Mouse (Mus musculus) heart, embryonic 14.5 days (tissue): ENCODE data around the gene Spr. TPM values are rescaled to one million over a fixed set of nuclear protein-coding genes. Genes with fewer than 3 reads are reported as not detected.

ENCODE experiments used
- ATAC-seq: fragments of 200-750 bp; cut with Nextera tagmentation; 2 replicates; pipeline ENCODE4 v1.8.0; 2017; ENCODE audit warnings: low read depth, moderate TSS enrichment; ENCODE audit not compliant: insufficient number of reproducible peaks, insufficient read depth, low FRiP score
- H3K27ac ChIP-seq, 2 experiments: fragments of 200-500 bp in 1 of 2; fragments of 300-500 bp in 1 of 2; sonication (generic) in 1 of 2; replicated peaks in 1 of 2; 2 replicates each; pipeline ENCODE4 v1.5.1; 2012 to 2014; ENCODE audit warnings: low read depth in 2 of 2, low read length in 2 of 2, control low read depth in 1 of 2, mild to moderate bottlenecking in 1 of 2, mixed read lengths in 1 of 2; ENCODE audit not compliant: control insufficient read depth in 1 of 2, insufficient read depth in 1 of 2
- H3K27me3 ChIP-seq: fragments of 300-500 bp; sonication (generic); 2 replicates; pipeline ENCODE4 v1.6.1; 2014; ENCODE audit warnings: mild to moderate bottlenecking, low read length, control low read depth; ENCODE audit not compliant: control insufficient read depth, insufficient read depth
- H3K36me3 ChIP-seq: fragments of 300-500 bp; sonication (generic); 2 replicates; pipeline ENCODE4 v1.6.1; 2014; ENCODE audit warnings: mild to moderate bottlenecking, control low read depth, low read length, mixed read lengths; ENCODE audit not compliant: control insufficient read depth, insufficient read depth
- H3K4me1 ChIP-seq, 2 experiments: fragments of 200-500 bp in 1 of 2; fragments of 300-500 bp in 1 of 2; sonication (generic) in 1 of 2; 2 replicates each; pipeline ENCODE4 v1.6.1; 2012 to 2014; ENCODE audit warnings: low read length in 2 of 2, control low read depth in 1 of 2, mixed read lengths in 1 of 2; ENCODE audit not compliant: control insufficient read depth in 2 of 2, insufficient read depth in 2 of 2
- H3K4me2 ChIP-seq: fragments of 300-500 bp; sonication (generic); 2 replicates; pipeline ENCODE4 v1.6.1; 2014; ENCODE audit warnings: mild to moderate bottlenecking, low read length
- H3K4me3 ChIP-seq, 2 experiments: fragments of 200-500 bp in 1 of 2; fragments of 300-500 bp in 1 of 2; sonication (generic) in 1 of 2; 2 replicates each; pipeline ENCODE4 v1.5.1; 2012 to 2014; ENCODE audit warnings: low read length in 2 of 2, mild to moderate bottlenecking in 2 of 2, control low read depth in 1 of 2, low read depth in 1 of 2, moderate library complexity in 1 of 2; ENCODE audit not compliant: control insufficient read depth in 1 of 2, insufficient read depth in 1 of 2
- H3K9ac ChIP-seq: fragments of 300-500 bp; sonication (generic); 2 replicates; pipeline ENCODE4 v1.6.1; 2014; ENCODE audit warnings: mild to moderate bottlenecking, low read length
- H3K9me3 ChIP-seq: fragments of 300-500 bp; sonication (generic); 2 replicates; pipeline ENCODE4 v1.6.1; 2016; ENCODE audit warnings: low read length, control low read depth; ENCODE audit not compliant: control insufficient read depth
- WGBS: fragments of 180-500 bp; shearing (Covaris S2); extraction: QIAGEN DNeasy Blood & Tissue Kit; methylation state at CpG from one replicate; pipeline ENCODE4 v1.1.7; 2014; 5-methylcytosine and 5-hydroxymethylcytosine counted together
- polyA plus RNA-seq: library from polyadenylated mRNA; unstranded; fragments of >200 nt; fragmentation: Nextera tagmentation; extraction: Ambion mirVana; gene quantifications from 2 replicates; pipeline ENCODE4 v1.2.1, GENCODE M21; 2014

Gene Spr
- 55.2 and 83.6 TPM in 2 replicates for polyA plus RNA-seq

DNA sequence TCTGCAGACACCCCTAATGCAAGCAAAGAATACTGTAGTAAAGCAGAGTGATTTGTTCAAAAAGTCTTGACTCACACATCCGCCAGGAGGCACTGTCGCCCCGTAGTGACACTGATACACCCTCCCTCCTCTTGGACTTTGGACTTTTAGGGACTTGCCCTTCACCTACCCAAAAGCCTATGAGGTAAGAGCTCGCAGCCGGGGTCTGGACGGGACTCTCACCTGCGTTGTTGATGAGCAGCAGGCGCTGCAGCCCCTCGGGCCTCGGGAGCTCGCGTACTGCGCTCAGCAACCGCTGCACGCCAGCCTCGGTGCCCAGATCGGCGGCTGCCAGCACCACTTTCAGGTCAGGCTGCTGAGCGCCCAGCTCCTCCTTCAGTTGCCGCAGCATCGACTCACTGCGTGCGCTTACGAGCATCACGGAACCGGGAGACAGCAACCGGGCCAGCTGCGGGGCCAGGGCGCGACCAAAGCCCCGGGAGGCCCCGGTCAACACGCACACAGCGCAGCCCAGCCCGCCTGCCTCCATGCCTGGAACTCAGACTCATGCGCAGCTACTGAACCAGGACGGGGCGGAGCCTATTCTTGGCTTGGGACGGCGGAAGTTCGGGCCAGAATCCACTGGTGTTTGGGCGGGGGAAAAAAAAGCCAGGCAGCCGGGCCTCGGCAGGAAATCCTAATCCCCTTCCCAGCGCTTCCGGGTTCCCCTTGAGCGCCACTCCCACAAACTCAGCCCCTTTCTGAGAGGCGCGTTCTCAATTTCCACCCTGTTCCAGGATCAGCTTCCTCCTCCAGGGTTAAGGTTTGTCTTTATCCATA is at the start of gene Spr:
Gene Spr (minus strand): TSS at position 550 of the 819 bp plus-strand sequence.
- H3K36me3 ChIP-seq: peaks cover 20% of the 10 kb centered on the region
- peak within 1 kb of the TSS; percentile 93 for H3K9ac ChIP-seq
- H3K9me3 ChIP-seq: no peaks in the 10 kb centered on the region
- WGBS: under 1% methylated on average over 49 of the region's 49 CpGs
- no peaks in the 10 kb centered on the region for H3K27me3 ChIP-seq
- peak; percentile 89 for ATAC-seq
- H3K27ac ChIP-seq: peak within 1 kb of the TSS; percentile 71 to 94
- peaks cover 5% of the 10 kb centered on the region in 2 experiments for H3K4me1 ChIP-seq
- H3K4me2 ChIP-seq: peak within 1 kb of the TSS; percentile 66
- H3K4me3 ChIP-seq: peak within 1 kb of the TSS; percentile 67 to 92

DNA sequence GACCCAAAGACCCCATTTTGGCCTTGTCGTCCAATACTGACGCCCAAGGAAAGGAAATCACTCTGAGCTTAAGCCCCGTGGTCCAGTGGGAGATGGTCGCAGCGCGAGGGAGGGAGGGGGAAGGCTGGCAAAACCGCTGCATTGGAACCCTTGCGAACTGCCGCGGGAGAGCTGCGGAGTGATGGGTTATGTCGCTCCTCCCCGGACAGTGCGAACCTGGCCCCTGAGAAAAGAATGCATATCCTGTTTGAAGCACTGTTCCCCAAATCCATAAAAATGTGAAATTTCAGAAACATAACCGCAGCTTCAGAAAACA is 49.1 kb upstream of the Spr start:
- Histone ChIP-seq H3K4me1 (peaks cover 5 to 19% of the 10 kb centered on the region in 2 experiments; a peak in 3 of 4 replicates), H3K4me2 (no peak overlapping the region), H3K27ac (no peak overlapping the region), H3K27me3 (peaks cover 80% of the 10 kb centered on the region), H3K36me3 (no peaks in the 10 kb centered on the region), H3K9ac (no peak overlapping the region), H3K9me3 (no peaks in the 10 kb centered on the region), H3K4me3 (no peak overlapping the region)
- 0% methylated on average over 15 of the region's 15 CpGs for WGBS
- no peak for ATAC-seq

DNA sequence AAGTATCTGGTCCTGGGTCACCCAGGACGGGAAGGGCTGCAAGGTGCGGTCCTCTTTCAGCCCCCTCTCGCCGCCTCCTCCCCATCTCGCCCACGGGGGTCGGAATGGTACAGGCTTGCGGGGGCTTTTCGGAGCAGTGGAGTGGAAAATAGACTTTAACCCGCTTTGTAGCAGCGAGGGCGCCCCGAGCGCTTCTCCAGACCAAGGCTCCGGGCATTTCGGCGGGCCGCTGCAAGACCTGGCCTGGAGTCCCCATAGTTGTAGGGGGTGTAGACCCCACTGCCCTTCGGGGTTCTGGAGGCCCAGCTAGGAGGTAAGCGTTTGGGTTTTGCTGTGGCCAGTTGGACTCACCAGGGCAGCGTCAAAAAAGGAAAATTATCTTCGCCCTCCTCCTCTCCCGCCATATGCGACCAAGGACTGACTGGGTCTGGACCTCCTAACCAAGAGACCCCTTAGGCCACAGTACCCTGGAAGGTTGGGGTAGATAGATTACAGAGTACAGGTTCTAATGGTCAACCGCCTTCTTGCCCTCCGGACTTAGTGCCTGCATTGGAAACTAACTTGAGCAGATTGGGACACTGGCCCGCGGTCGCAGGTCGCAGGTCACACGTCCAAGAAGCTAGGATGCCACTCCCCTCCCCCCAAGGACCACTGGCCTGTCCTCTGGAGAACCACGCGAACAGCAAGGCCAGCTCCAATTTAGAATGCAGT is 48.6 kb upstream of the Spr start:
- no peak for ATAC-seq
- H3K4me1 ChIP-seq: peaks cover 5 to 19% of the 10 kb centered on the region in 2 experiments; a peak in 3 of 4 replicates
- WGBS: 2% methylated on average over 33 of the region's 33 CpGs

DNA sequence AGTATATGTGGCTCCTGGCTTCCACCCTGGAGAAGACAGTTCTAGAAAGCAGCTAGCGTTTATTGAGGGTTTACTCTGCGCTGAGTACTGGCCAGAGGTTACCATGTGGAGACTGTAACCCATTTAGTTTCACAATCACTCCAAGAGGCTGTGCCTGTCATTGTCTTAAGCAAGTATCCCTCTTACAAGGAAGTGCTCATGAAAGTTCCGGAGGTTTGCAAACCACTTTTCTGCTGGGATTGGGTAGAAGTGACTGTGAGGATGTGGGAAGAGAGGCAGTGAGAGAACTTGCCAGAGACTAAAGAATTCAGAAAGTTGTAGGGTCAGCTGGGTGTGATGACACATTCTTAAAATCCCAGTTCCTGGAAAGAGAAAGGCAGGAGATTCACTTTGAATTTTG is 46.4 kb upstream of the Spr start:
- H3K4me1 ChIP-seq: peaks cover 0 to 19% of the 10 kb centered on the region in 2 experiments; a peak in 2 of 4 replicates
- WGBS: 57% methylated on average over 3 of the region's 3 CpGs
- no peak for ATAC-seq
- H3K27me3 ChIP-seq: peaks cover 57% of the 10 kb centered on the region
- no peak overlapping the region for H3K4me2 ChIP-seq
- no peak overlapping the region for H3K27ac ChIP-seq
- H3K9me3 ChIP-seq: no peaks in the 10 kb centered on the region
- H3K36me3 ChIP-seq: no peaks in the 10 kb centered on the region
- no peak overlapping the region for H3K9ac ChIP-seq
- no peak overlapping the region for H3K4me3 ChIP-seq

More for the DNA sequence above, 48.6 kb upstream of the Spr start:
- no peaks in the 10 kb centered on the region for H3K36me3 ChIP-seq
- 0 out of 2 replicates have a peak overlapping the region, but pooled peaks have one; percentile 11 for H3K4me2 ChIP-seq
- H3K9me3 ChIP-seq: no peaks in the 10 kb centered on the region
- peak overlapping the region in 1 of 2 experiments; percentile 14; a peak in 1 of 4 replicates for H3K4me3 ChIP-seq
- peaks cover 75% of the 10 kb centered on the region for H3K27me3 ChIP-seq
- H3K9ac ChIP-seq: no peak overlapping the region
- H3K27ac ChIP-seq: no peak overlapping the region

DNA sequence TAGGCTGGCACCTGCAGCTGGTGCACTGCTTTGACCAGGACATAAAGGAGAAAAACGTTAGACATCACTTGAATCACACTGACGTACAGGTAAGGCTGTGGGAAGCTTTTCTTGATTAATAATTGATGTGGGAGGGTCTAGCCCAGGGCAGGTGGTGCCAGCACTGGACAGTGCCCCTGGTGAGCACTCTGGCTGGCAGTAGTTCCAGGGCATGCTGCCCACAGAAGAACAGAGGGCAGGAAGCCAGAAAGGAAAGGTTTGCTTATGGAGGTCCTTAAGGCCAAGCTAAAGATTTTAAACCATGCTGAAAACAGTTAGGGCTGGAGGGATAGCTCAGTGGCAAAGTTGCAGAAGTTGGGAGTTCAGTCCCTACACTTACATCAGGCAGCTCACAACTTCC is 42.5 kb upstream of the Spr start:
- ATAC-seq: no peak
- peaks cover 22% of the 10 kb centered on the region for H3K27me3 ChIP-seq

DNA sequence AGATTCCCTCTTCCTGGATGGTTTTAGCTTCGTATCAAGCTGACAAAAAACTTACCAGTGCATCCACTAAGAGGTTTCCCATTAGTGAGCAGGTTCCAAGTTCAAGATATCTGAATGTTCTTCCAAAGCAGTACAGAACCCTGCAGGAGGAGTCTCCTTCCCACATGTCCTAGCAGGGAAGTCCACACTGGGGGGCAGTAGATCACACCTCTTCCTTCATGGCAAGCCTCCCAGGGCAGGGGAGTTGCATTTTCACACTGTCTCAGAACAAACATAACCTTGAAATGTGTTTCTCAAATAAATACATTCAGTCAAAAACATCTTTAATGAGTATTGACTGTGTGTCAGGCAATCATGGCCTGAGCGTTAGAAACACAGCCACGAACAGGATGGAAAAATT is 42.0 kb upstream of the Spr start:
- Histone ChIP-seq H3K9me3 (no peaks in the 10 kb centered on the region), H3K4me3 (no peak overlapping the region), H3K9ac (no peak overlapping the region), H3K4me2 (no peak overlapping the region), H3K27ac (no peak overlapping the region), H3K36me3 (no peaks in the 10 kb centered on the region), H3K4me1 (no peaks in the 10 kb centered on the region), H3K27me3 (peaks cover 20% of the 10 kb centered on the region)
- WGBS: 48% methylated on average over 3 of the region's 3 CpGs
- no peak for ATAC-seq

More for the DNA sequence above, 42.5 kb upstream of the Spr start:
- Histone ChIP-seq H3K9me3 (no peaks in the 10 kb centered on the region), H3K4me2 (no peak overlapping the region), H3K36me3 (no peaks in the 10 kb centered on the region), H3K9ac (no peak overlapping the region), H3K4me3 (no peak overlapping the region), H3K4me1 (no peaks in the 10 kb centered on the region), H3K27ac (no peak overlapping the region)
- 43% methylated on average over 2 of the region's 2 CpGs for WGBS

DNA sequence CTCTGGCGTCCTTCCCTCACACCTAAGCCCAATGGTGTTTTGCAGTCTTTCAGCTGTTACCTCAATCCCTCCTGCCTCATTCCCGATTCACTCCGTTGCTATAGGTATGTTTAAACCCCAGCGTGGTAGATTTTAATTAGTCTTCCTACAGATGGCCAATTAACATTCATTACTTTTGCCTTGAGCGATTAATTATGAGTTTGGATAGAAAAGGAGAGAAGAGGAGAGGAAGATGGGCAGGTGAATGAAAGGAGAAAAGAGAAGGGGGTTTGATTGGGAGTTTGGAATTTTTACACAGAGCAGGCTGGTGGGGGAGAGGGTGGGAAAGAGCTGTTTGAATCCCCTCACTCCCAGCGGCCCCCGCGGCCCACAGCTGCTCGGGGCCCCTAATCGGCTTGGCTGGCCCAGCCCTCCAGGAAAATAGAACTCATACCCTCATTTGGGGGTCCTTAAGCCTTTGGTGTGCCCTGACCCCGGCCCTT is 27.9 kb upstream of the Spr start:
- no peaks in the 10 kb centered on the region for H3K9me3 ChIP-seq
- H3K9ac ChIP-seq: no peak overlapping the region
- H3K36me3 ChIP-seq: no peaks in the 10 kb centered on the region
- H3K4me3 ChIP-seq: no peak overlapping the region
- no peak for ATAC-seq
- no peaks in the 10 kb centered on the region for H3K4me1 ChIP-seq
- 49% methylated on average over 11 of the region's 11 CpGs for WGBS
- no peak overlapping the region for H3K27ac ChIP-seq
- peaks cover 13% of the 10 kb centered on the region for H3K27me3 ChIP-seq
- no peak overlapping the region for H3K4me2 ChIP-seq
